ENCODE assay signal across 10 mouse cellular contexts in genomic region chr4:140988706-140989290, GRCm38 (mm10). TPM values are rescaled to one million over a fixed set of nuclear protein-coding genes. Genes with fewer than 3 reads are reported as not detected.
DNase-seq lines count a peak whose midpoint lies in the region; ATAC-seq lines count a peak whose summit lies in the region.
"Had no signal": no experiment of that assay in that cellular context is flagged by ENCODE, and none has a peak within 500 bp of the region (broad histone marks: within the 10 kb centered on the region; RNA-seq: fewer than 3 reads in every experiment).

No protein-coding gene starts in this region.

- peak; percentile 25 to 64 for DNase-seq in heart, adult 18-20 months
- no peak for DNase-seq in heart, postnatal 25 days (ENCODE audit: low spot score)
- peak; percentile 31 for DNase-seq in MEL-GATA-1-ER (ENCODE audit: extremely low read depth, low read depth)
- DNase-seq in limb, embryonic 10.5 days (ENCODE audit: low spot score): no peak
- no peak for DNase-seq in layer of hippocampus, postnatal 14 days (ENCODE audit: low spot score in 2 of 2)
- no peak for DNase-seq in frontal cortex, adult 2 months (ENCODE audit: extremely low spot score in 1 of 2, low spot score in 1 of 2)
- DNase-seq in right cerebral cortex, postnatal 36 days (ENCODE audit: low spot score in 2 of 2): no peak
- DNase-seq: kidney, postnatal 14 days had no signal

- H3K9ac ChIP-seq in midbrain, embryonic 16.5 days (ENCODE audit: low read depth, low read length): peak overlapping the region; percentile 35; the same call in 1 of the 2 replicates

- intact Hi-C loops in heart, postnatal 25 days (cut with DNase I): no loop called here

- no peaks in the 10 kb centered on the region for H3K27me3 ChIP-seq in limb, embryonic 10.5 days (ENCODE audit: low read depth, poor library complexity, severe bottlenecking)
- H3K27me3 ChIP-seq in midbrain, embryonic 16.5 days (ENCODE audit: control insufficient read depth, insufficient read depth, low read depth, low read length): no peaks in the 10 kb centered on the region

- 72% methylated on average over 7 of the region's 7 CpGs for WGBS in limb, embryonic 10.5 days
- 62% methylated on average over 7 of the region's 7 CpGs for WGBS in midbrain, embryonic 16.5 days

- peaks cover 24% of the 10 kb centered on the region for H3K36me3 ChIP-seq in limb, embryonic 10.5 days
- peaks cover 15% of the 10 kb centered on the region for H3K36me3 ChIP-seq in midbrain, embryonic 16.5 days (ENCODE audit: control insufficient read depth, insufficient read depth, low read length)

- peaks cover 40% of the 10 kb centered on the region for H3K4me1 ChIP-seq in limb, embryonic 10.5 days
- peaks cover 27% of the 10 kb centered on the region for H3K4me1 ChIP-seq in midbrain, embryonic 16.5 days (ENCODE audit: control insufficient read depth, insufficient read depth, low read length)

- H3K27ac ChIP-seq in limb, embryonic 10.5 days: 0 out of 2 replicates have a peak overlapping the region, but pooled peaks have one; percentile 20
- no peak overlapping the region for H3K27ac ChIP-seq in midbrain, embryonic 16.5 days (ENCODE audit: low read length)

- H3K4me3 ChIP-seq in limb, embryonic 10.5 days: no peak overlapping the region
- H3K4me3 ChIP-seq in midbrain, embryonic 16.5 days (ENCODE audit: low read depth, low read length): peak overlapping the region; percentile 95

- ATAC-seq in midbrain, embryonic 16.5 days: no peak
- ATAC-seq: CD4-positive, CD25-positive, alpha-beta regulatory T cell, adult 4 months had no signal

- H3K4me2 ChIP-seq in midbrain, embryonic 16.5 days (ENCODE audit: low read length): peak overlapping the region; percentile 90

- no peaks in the 10 kb centered on the region for H3K9me3 ChIP-seq in limb, embryonic 10.5 days (replicated peaks)
- no peaks in the 10 kb centered on the region for H3K9me3 ChIP-seq in midbrain, embryonic 16.5 days (replicated peaks; ENCODE audit: control insufficient read depth, low read length, poor library complexity, severe bottlenecking)

RNA-seq across cellular contexts. Expression of gene Atp13a2, which starts 2.1 kb away (rescaled TPM):
- total RNA-seq in heart, adult 18-20 months (2021): 10 to 100 TPM; 14.3 to 17.3 TPM
- 10 to 100 TPM; 16.5 to 19.4 TPM for total RNA-seq in heart, postnatal 25 days (2021)
- polyA plus RNA-seq in limb, embryonic 10.5 days (2016; fragmentation: Nextera tagmentation; extraction: Ambion mirVana): 33.9 and 44.0 TPM in 2 replicates
- 174 and 190 TPM in 2 replicates for polyA plus RNA-seq in midbrain, embryonic 16.5 days (2015; fragmentation: Nextera tagmentation; extraction: Ambion mirVana)
- total RNA-seq in layer of hippocampus, postnatal 14 days (2021): 100 to 1,000 TPM; 206 to 215 TPM
- 176 and 177 TPM in 2 replicates for polyA plus RNA-seq in frontal cortex, adult 2 months (2012; rRNA removed)

RNA-seq across cellular contexts. Expression of gene Mfap2, which starts 21.4 kb away (rescaled TPM):
- total RNA-seq in heart, adult 18-20 months (2021): 1 to 10 TPM; 1.6 to 2.5 TPM
- 1 to 10 TPM; 6.7 to 6.9 TPM for total RNA-seq in heart, postnatal 25 days (2021)
- 444 and 521 TPM in 2 replicates for polyA plus RNA-seq in limb, embryonic 10.5 days (2016; fragmentation: Nextera tagmentation; extraction: Ambion mirVana)
- 121 and 141 TPM in 2 replicates for polyA plus RNA-seq in midbrain, embryonic 16.5 days (2015; fragmentation: Nextera tagmentation; extraction: Ambion mirVana)
- total RNA-seq in layer of hippocampus, postnatal 14 days (2021): 10 to 100 TPM; 11.3 to 14.1 TPM
- polyA plus RNA-seq in frontal cortex, adult 2 months (2012; rRNA removed): 8.8 and 9.5 TPM in 2 replicates
- polyA plus RNA-seq: CD4-positive, CD25-positive, alpha-beta regulatory T cell, adult 4 months had no signal

RNA-seq across cellular contexts. Expression of gene Sdhb, which starts 27.8 kb away (rescaled TPM):
- 1,000 to 10,000 TPM; 1,306 to 1,387 TPM for total RNA-seq in heart, adult 18-20 months (2021)
- 1,000 to 10,000 TPM; 1,213 to 1,269 TPM for total RNA-seq in heart, postnatal 25 days (2021)
- polyA plus RNA-seq in limb, embryonic 10.5 days (2016; fragmentation: Nextera tagmentation; extraction: Ambion mirVana): 428 and 436 TPM in 2 replicates
- polyA plus RNA-seq in midbrain, embryonic 16.5 days (2015; fragmentation: Nextera tagmentation; extraction: Ambion mirVana): 446 and 455 TPM in 2 replicates
- 100 to 1,000 TPM; 190 to 198 TPM for total RNA-seq in layer of hippocampus, postnatal 14 days (2021)
- polyA plus RNA-seq in frontal cortex, adult 2 months (2012; rRNA removed): 282 and 283 TPM in 2 replicates

Comparison
In these comparisons a context has a peak if more than half of its experiments do, and no peak if none do; other contexts are left out.
1. DNase-seq: peak in heart, adult 18-20 months (2 of 2) and MEL-GATA-1-ER (single experiment); none in heart, postnatal 25 days (single experiment), limb, embryonic 10.5 days (single experiment), layer of hippocampus, postnatal 14 days (0 of 2), frontal cortex, adult 2 months (0 of 2) and right cerebral cortex, postnatal 36 days (0 of 2).
2. RNA of gene Atp13a2, which starts 2.1 kb away (total RNA-seq): 206 to 215 TPM in layer of hippocampus, postnatal 14 days; 16.5 to 19.4 TPM in heart, postnatal 25 days and 14.3 to 17.3 TPM in heart, adult 18-20 months; every median in the first group is over 10 times any median in the second.
3. RNA of gene Sdhb, which starts 27.8 kb away (total RNA-seq): 1,306 to 1,387 TPM in heart, adult 18-20 months and 1,213 to 1,269 TPM in heart, postnatal 25 days; 190 to 198 TPM in layer of hippocampus, postnatal 14 days; every median in the first group is over 4 times any median in the second.